Mouse (Mus musculus) midbrain, embryonic 12.5 days (tissue): ENCODE data around the gene Abcc10. TPM values are rescaled to one million over a fixed set of nuclear protein-coding genes. Genes with fewer than 3 reads are reported as not detected.

Experiments
- ATAC-seq: fragments of 200-750 bp; cut with Nextera tagmentation; 2 replicates; pipeline ENCODE4 v1.8.0; 2017; ENCODE audit warnings: low read depth, moderate TSS enrichment, moderate library complexity; ENCODE audit not compliant: low FRiP score
- H3K27ac ChIP-seq: fragments of 300-500 bp; sonication (generic); replicated peaks from 2 replicates; pipeline ENCODE4 v1.5.1; 2016; ENCODE audit warnings: mild to moderate bottlenecking
- H3K27me3 ChIP-seq: fragments of 300-500 bp; sonication (generic); 2 replicates; pipeline ENCODE4 v1.6.1; 2016; ENCODE audit warnings: mild to moderate bottlenecking
- H3K36me3 ChIP-seq: fragments of 300-500 bp; sonication (generic); 2 replicates; pipeline ENCODE4 v1.6.1; 2016
- H3K4me1 ChIP-seq: fragments of 300-500 bp; sonication (generic); 2 replicates; pipeline ENCODE4 v1.6.1; 2016
- H3K4me2 ChIP-seq: fragments of 300-500 bp; sonication (generic); replicated peaks from 2 replicates; pipeline ENCODE4 v1.6.1; 2016; ENCODE audit warnings: mild to moderate bottlenecking, moderate library complexity
- H3K4me3 ChIP-seq: fragments of 300-500 bp; sonication (generic); 2 replicates; pipeline ENCODE4 v1.5.1; 2016; ENCODE audit warnings: mild to moderate bottlenecking
- H3K9ac ChIP-seq: fragments of 300-500 bp; sonication (generic); replicated peaks from 2 replicates; pipeline ENCODE4 v1.6.1; 2016; ENCODE audit warnings: mild to moderate bottlenecking, moderate library complexity
- H3K9me3 ChIP-seq: fragments of 300-500 bp; sonication (generic); 2 replicates; pipeline ENCODE4 v1.6.1; 2016; ENCODE audit warnings: mild to moderate bottlenecking
- WGBS: fragments of 180-500 bp; shearing (Covaris S2); methylation state at CpG from one replicate; pipeline ENCODE4 v1.1.7; 2016; 5-methylcytosine and 5-hydroxymethylcytosine counted together
- polyA plus RNA-seq: library from polyadenylated mRNA; unstranded; fragments of >200 nt; fragmentation: Nextera tagmentation; extraction: Ambion mirVana; gene quantifications from 2 replicates; pipeline ENCODE4 v1.2.1, GENCODE M21; 2016

The Abcc10 gene
- polyA plus RNA-seq, 1 experiment from 2014 or later = 11.1 TPM

DNA sequence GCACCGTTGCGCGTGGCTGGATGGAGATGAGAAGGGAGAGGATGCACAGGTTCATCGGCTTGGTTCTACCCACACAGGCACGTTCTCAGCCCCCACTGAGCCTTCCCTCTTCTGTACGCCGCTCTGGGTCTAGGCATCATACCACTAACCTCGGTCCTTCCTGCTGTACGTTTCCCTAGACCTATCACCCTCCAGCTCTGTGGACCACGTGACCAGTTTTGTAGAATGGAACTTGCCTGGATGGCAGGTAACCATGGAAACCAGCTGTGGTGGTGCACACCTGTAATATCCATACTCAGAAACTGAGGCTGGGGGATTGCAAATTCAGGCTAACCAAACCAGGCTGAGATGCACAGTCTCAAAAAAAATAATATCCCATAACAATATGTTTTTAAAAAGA lies 17.6 kb downstream of the Abcc10 start:
- no peak for ATAC-seq
- 85% methylated on average over 10 of the region's 10 CpGs for WGBS

DNA sequence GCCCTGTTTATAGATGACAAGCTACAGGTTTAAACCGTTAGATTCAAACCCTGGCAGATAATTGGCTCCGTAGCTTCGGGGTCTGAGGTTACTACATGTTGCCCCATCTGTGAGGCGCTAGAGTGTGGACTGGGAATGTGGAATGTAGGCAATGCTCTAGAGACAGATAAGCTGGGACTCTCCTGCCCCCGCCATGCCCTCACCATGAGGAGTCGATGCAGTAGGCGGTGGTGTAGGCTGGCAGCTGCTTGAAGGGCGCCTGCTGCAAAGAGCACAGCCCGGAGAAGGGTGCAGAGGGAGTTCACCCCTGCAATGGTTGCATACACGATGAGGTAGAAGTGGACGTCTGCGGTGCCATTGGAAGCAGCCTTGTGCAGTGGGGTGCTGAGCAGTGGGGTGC lies 18.3 kb downstream of the Abcc10 start:
- H3K9me3 ChIP-seq = no peaks in the 10 kb centered on the region
- no peak for ATAC-seq
- H3K36me3 ChIP-seq = 0 out of 2 replicates have a peak, but pooled peaks cover 3% of the 10 kb centered on the region
- H3K4me2 ChIP-seq = no peak overlapping the region
- H3K27ac ChIP-seq = no peak overlapping the region
- WGBS = 90% methylated on average over 12 of the region's 12 CpGs
- no peak overlapping the region for H3K9ac ChIP-seq
- no peaks in the 10 kb centered on the region for H3K27me3 ChIP-seq
- H3K4me3 ChIP-seq = no peak overlapping the region
- no peaks in the 10 kb centered on the region for H3K4me1 ChIP-seq

More for the DNA sequence above, 17.6 kb downstream of the Abcc10 start:
- Histone ChIP-seq H3K4me1 (no peaks in the 10 kb centered on the region), H3K4me3 (no peak overlapping the region), H3K9me3 (no peaks in the 10 kb centered on the region), H3K4me2 (no peak overlapping the region), H3K9ac (no peak overlapping the region), H3K27me3 (no peaks in the 10 kb centered on the region), H3K36me3 (0 out of 2 replicates have a peak, but pooled peaks cover 3% of the 10 kb centered on the region), H3K27ac (no peak overlapping the region)

DNA sequence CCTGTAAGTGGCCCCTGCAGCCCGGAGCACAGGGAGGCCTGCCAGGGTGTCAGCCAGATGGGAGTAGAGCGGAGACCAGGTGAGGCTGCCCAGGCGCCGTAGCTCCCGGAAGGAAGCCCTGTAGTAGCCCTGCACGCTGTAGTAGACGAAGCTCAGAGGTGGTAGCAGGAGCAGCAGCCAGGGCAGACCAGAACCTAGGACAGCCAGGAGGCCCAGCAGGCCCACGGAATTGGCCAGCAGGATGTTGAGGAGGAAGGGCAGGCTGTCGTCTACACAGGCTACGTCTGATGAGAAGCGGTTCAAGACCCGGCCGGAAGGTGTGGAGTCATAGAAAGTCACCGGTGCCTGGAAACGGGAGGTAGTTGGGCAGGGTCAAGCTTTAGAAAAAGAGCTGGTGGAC lies 21.2 kb downstream of the Abcc10 start:
- ATAC-seq = no peak
- no peak overlapping the region for H3K4me3 ChIP-seq
- H3K9me3 ChIP-seq = no peaks in the 10 kb centered on the region
- WGBS = 89% methylated on average over 15 of the region's 15 CpGs
- peaks cover 5% of the 10 kb centered on the region; the same call in 1 of the 2 replicates for H3K36me3 ChIP-seq
- H3K9ac ChIP-seq = no peak overlapping the region
- H3K27ac ChIP-seq = no peak overlapping the region
- H3K4me1 ChIP-seq = no peaks in the 10 kb centered on the region
- no peaks in the 10 kb centered on the region for H3K27me3 ChIP-seq
- no peak overlapping the region for H3K4me2 ChIP-seq

DNA sequence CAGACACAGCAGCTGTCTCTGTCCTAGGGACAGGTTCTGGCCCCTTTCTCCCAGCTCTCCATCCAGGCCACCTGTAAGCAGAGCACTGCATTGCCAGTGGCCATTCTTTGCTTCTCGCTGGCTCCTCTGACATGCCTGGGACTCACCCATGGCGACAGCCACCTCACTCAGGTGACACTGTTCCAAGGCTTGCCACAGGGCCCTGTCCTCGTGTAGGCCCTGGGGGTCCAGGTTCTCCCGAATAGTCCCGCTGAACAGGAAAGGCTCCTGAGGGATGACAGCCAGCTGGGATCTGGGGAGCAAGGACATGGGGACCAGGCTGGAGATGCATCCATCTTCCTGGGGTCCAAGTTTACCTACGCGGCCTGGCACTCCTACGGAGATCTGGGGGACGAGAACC lies 24.0 kb downstream of the Abcc10 start:
- 89% methylated on average over 9 of the region's 9 CpGs for WGBS
- H3K9me3 ChIP-seq = no peaks in the 10 kb centered on the region
- no peak overlapping the region for H3K27ac ChIP-seq
- 0 out of 2 replicates have a peak, but pooled peaks cover 2% of the 10 kb centered on the region for H3K4me1 ChIP-seq
- H3K4me2 ChIP-seq = no peak overlapping the region
- ATAC-seq = no peak
- H3K4me3 ChIP-seq = no peak overlapping the region
- no peak overlapping the region for H3K9ac ChIP-seq
- peaks cover 5% of the 10 kb centered on the region; the same call in 1 of the 2 replicates for H3K36me3 ChIP-seq
- H3K27me3 ChIP-seq = peaks cover 22% of the 10 kb centered on the region

DNA sequence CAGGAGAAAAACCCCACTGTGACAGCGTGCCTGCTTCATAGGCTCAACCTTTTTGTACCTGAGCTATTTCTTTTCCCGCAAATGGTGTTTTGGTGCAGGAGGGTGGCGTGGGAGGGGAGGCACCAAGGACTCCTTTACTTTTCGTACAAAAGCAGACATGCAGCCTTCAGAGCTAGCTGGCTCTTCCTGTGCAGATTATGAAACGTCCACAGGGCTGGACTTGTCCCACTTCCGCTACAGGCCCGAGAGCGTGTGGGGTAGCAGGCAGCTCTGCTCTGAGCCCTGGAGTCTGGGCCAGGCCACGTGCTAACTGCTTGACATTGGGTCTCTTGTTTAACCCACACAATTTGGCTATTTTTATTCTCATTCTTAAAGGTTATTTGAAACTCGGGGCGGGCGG lies 26.3 kb downstream of the Abcc10 start:
- WGBS = 83% methylated on average over 12 of the region's 12 CpGs
- Histone ChIP-seq H3K9me3 (no peaks in the 10 kb centered on the region), H3K4me2 (no peak overlapping the region), H3K27ac (no peak overlapping the region), H3K9ac (no peak overlapping the region), H3K36me3 (peaks cover 5% of the 10 kb centered on the region; the same call in 1 of the 2 replicates), H3K4me1 (peaks cover 18% of the 10 kb centered on the region), H3K27me3 (peaks cover 45% of the 10 kb centered on the region), H3K4me3 (no peak overlapping the region)
- ATAC-seq = no peak

DNA sequence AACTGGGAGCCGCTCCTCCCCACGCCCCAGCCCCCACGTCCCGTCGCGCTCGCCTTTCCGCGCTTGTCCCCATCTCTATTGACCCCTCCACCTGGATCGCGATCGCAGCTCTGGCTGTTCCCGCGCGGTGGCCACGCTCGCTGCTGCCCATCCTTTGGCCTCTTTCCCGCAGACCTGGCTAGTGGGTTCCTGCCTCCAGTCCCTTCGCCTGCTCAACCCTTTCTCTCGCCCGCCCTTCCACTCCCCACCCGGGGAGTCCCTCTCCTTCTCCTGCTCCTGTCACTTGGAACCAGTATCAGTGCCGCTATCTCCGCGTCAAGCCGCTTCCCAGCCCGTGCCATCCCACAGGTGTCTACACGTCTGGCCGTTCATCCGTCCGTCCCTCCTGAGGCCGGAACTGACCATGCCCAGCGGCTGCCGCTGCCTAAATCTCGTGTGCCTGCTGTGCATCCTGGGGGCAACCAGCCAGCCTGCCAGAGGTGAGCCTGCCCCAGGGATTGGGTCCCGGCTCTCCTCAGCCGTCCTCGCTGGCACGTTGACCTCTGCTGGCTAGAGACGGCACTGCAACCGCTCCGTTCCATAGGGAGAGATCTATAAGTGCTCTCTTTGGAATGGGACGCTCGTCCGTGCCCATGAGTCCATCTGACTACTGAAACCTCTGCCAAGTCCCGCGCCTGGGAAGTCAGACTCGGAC lies 29.8 kb downstream of the Abcc10 start:
- peak overlapping the region; percentile 99 for H3K4me2 ChIP-seq
- H3K27me3 ChIP-seq = peaks cover 71% of the 10 kb centered on the region
- peaks cover 5% of the 10 kb centered on the region; the same call in 1 of the 2 replicates for H3K36me3 ChIP-seq
- H3K9me3 ChIP-seq = no peaks in the 10 kb centered on the region
- under 1% methylated on average over 48 of the region's 48 CpGs for WGBS
- ATAC-seq = peak; percentile 84
- H3K4me1 ChIP-seq = peaks cover 18% of the 10 kb centered on the region
- H3K9ac ChIP-seq = peak overlapping the region; percentile 74; the same call in 1 of the 2 replicates
- peak overlapping the region; percentile 68 for H3K4me3 ChIP-seq
- H3K27ac ChIP-seq = no peak overlapping the region

DNA sequence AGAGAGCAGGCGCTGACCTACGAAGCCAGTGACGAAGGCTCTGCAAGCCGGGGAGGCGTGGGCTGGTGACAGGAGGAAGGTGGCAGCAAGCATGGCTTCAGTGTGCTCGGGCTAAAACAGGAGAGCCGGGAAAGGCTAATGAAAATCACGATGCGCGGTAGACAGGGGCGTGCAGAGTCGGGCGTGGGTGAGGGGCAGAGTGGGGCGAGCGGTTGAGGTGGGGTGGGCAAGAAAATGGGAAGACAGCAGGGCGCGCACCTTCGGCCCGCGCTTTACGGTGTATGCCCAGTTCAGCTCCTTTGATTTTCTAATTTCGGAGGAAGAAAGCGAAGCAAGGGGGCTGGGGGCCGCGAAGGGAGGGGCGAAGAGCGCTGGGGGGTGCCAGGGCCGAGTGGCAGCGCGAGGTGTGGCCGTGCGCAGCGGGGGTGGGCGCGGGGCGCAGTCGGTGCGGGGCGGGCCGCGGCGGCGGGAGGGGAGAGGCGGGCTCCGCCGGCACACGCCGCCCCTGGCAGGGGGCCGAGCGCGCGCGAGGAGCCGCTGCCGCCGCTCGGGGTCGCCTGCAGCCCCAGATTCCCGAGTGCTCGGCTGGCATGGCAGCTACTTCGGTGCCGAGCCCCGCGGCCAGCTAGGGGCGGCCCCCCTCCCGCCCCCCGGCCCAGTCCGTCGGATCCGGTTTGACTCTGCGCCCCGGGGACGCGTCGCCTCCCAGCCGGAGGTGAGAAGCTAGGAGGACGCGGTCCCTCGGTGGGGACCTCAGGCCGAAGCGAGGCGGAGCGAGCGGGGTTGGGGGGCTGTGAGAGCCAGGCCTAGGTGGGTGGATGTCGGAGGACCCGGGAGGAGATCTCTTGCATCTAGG lies 30.6 kb downstream of the Abcc10 start, which contains the start of gene Dlk2:
Gene Dlk2 (plus strand): TSS at position 58 of the 856 bp plus-strand sequence.
- WGBS = under 1% methylated on average over 72 of the region's 86 CpGs
- Histone ChIP-seq H3K27ac (no peak within 1 kb of the TSS), H3K27me3 (peaks cover 72% of the 10 kb centered on the region)

DNA sequence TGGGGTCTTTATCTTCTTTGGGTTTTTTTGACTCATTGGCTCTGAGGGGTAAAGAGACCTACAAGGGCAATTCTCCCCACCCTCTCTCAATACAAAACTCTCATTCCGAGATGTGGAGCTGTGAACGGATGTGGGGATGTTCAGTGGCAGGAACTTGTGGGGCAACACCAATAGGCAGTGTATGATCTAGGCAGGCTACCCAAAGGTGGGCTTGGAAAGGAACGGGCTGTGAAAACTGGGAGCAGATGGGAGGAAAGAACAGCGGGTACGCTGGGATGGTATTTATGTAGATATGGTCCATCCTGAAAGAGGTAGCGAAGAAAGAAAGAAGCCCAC lies 31.2 kb downstream of the Abcc10 start:
- H3K4me3 ChIP-seq = peak overlapping the region; percentile 68
- no peak overlapping the region for H3K27ac ChIP-seq
- H3K9ac ChIP-seq = peak overlapping the region; percentile 74
- no peaks in the 10 kb centered on the region for H3K36me3 ChIP-seq
- peak; percentile 7; the same call in 1 of the 2 replicates for ATAC-seq
- H3K9me3 ChIP-seq = no peaks in the 10 kb centered on the region
- H3K4me2 ChIP-seq = peak overlapping the region; percentile 99
- peaks cover 75% of the 10 kb centered on the region for H3K27me3 ChIP-seq
- WGBS = 15% methylated on average over 6 of the region's 6 CpGs
- peaks cover 18% of the 10 kb centered on the region for H3K4me1 ChIP-seq

More for the DNA sequence above, 30.6 kb downstream of the Abcc10 start, which contains the start of gene Dlk2:
- Histone ChIP-seq H3K4me3 (peak within 1 kb of the TSS; percentile 68), H3K9ac (peak within 1 kb of the TSS; percentile 74), H3K36me3 (peaks cover 2% of the 10 kb centered on the region; the same call in 1 of the 2 replicates), H3K4me2 (peak within 1 kb of the TSS; percentile 99), H3K4me1 (peaks cover 18% of the 10 kb centered on the region), H3K9me3 (no peaks in the 10 kb centered on the region)
- peak; percentile 42 for ATAC-seq

DNA sequence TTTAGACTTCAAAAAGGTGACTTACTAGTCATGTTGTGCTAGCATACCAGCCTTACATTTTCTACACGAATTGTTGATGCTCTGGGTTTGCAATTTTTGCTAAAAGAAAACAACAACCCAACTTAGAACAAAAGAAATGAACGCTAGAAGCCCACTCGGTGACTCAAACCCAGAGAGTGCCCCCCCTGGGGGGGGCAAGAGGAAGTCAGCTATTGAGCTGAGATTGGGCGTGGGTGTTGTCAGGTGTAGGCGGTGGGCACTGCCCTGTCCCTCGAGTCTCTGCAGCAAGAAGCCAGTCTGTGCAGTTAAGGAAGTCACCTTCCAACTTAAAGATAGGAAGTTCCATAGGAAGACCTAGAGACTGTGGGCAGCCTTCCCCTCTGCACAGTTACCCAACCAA lies 31.6 kb downstream of the Abcc10 start:
- H3K4me2 ChIP-seq = no peak overlapping the region
- no peak overlapping the region for H3K9ac ChIP-seq

DNA sequence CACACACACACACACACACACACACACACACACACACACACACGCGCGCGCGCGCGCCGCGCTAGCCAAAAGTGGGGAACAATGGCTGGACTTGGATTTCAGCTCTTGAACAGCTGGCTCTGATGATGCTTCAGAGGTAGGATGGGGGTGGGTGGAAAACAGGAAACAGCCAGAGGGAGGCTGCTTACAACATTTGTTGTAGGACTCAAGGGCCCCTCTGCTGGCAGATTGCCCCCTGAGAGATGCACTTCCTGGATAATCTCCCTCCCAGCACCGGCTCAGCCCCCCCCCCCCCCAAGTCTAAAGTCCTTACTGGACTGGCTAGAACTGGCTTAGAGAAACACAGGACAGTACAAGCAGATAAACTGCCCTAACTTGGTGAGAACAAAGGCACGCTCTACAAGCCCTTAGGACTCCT lies 40.5 kb downstream of the Abcc10 start:
- 79% methylated on average over 11 of the region's 11 CpGs for WGBS
- peaks cover 8% of the 10 kb centered on the region for H3K4me1 ChIP-seq
- H3K27me3 ChIP-seq = 0 out of 2 replicates have a peak, but pooled peaks cover 4% of the 10 kb centered on the region
- no peak overlapping the region for H3K9ac ChIP-seq
- ATAC-seq = no peak
- no peaks in the 10 kb centered on the region for H3K36me3 ChIP-seq
- no peak overlapping the region for H3K27ac ChIP-seq
- H3K9me3 ChIP-seq = no peaks in the 10 kb centered on the region
- H3K4me3 ChIP-seq = no peak overlapping the region
- H3K4me2 ChIP-seq = no peak overlapping the region

More for the DNA sequence above, 31.6 kb downstream of the Abcc10 start:
- Histone ChIP-seq H3K27me3 (peaks cover 75% of the 10 kb centered on the region), H3K4me3 (no peak overlapping the region), H3K9me3 (no peaks in the 10 kb centered on the region), H3K36me3 (no peaks in the 10 kb centered on the region), H3K4me1 (peaks cover 18% of the 10 kb centered on the region), H3K27ac (no peak overlapping the region)
- ATAC-seq = no peak
- WGBS = 54% methylated on average over 6 of the region's 6 CpGs

DNA sequence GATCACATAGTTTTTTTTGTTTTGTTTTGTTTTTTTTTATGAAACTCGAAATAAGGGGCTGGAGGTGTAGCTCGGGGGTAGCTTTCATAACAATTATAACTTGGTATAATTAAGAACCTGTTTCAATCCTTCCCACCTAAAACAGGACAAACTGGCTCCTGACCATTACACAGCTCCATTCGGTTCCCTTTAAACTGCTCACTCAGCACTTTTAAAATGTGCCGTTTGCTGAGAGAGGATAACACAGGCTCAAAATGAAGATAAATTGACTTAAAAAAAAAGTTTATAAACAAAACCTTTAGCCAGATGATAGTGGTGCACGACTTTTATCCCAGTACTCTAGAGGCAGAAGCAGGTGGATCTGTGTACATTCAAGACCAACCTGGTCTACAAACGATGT lies 42.7 kb downstream of the Abcc10 start:
- peaks cover 4% of the 10 kb centered on the region; the same call in 1 of the 2 replicates for H3K36me3 ChIP-seq
- H3K4me1 ChIP-seq = peaks cover 22% of the 10 kb centered on the region
- H3K9me3 ChIP-seq = no peaks in the 10 kb centered on the region
- WGBS = 79% methylated on average over 6 of the region's 6 CpGs
- no peaks in the 10 kb centered on the region for H3K27me3 ChIP-seq
- no peak for ATAC-seq
- H3K9ac ChIP-seq = no peak overlapping the region
- no peak overlapping the region for H3K27ac ChIP-seq
- H3K4me2 ChIP-seq = no peak overlapping the region
- H3K4me3 ChIP-seq = no peak overlapping the region

DNA sequence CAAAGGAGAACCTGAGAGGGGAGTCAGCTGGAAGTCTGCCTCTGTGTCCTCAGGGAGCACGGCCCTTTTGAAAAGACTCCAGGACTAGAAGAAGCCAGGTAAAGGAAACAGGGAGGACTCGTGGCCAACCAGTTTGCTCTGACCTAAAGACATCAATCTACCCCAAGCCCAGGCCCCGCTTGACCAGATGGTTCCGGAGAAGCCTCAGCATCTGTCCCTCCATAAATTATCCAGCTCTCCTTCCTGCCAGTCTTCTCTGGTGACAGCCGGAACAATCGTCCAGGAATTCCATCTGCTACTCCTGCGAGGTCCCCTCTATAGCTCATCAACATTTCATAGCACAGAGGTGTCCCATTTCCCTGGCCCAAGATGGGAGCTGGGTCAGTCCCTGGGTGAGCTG lies 43.5 kb downstream of the Abcc10 start:
- no peak for ATAC-seq
- Histone ChIP-seq H3K4me3 (no peak overlapping the region), H3K9ac (no peak overlapping the region), H3K27ac (no peak overlapping the region), H3K27me3 (no peaks in the 10 kb centered on the region), H3K4me1 (peaks cover 22% of the 10 kb centered on the region), H3K4me2 (no peak overlapping the region), H3K36me3 (peaks cover 11% of the 10 kb centered on the region), H3K9me3 (no peaks in the 10 kb centered on the region)
- 53% methylated on average over 7 of the region's 7 CpGs for WGBS
